Mouse (Mus musculus) heart, embryonic 15.5 days (tissue): ENCODE measurements around the gene Pik3r5. TPM values are rescaled to one million over a fixed set of nuclear protein-coding genes. Genes with fewer than 3 reads are reported as not detected.

Experiments
- ATAC-seq: fragments of 200-750 bp; cut with Nextera tagmentation; replicated peaks from 2 replicates; pipeline ENCODE4 v1.8.0; 2017; ENCODE audit warnings: low read depth, moderate TSS enrichment; ENCODE audit not compliant: insufficient number of reproducible peaks, insufficient read depth, low FRiP score
- H3K27ac ChIP-seq: fragments of 300-500 bp; sonication (generic); 2 replicates; pipeline ENCODE4 v1.5.1; 2015; ENCODE audit warnings: mild to moderate bottlenecking, inconsistent platforms
- H3K27me3 ChIP-seq: fragments of 300-500 bp; sonication (generic); 2 replicates; pipeline ENCODE4 v1.6.1; 2015; ENCODE audit warnings: inconsistent platforms
- H3K36me3 ChIP-seq: fragments of 300-500 bp; sonication (generic); 2 replicates; pipeline ENCODE4 v1.6.1; 2015; ENCODE audit warnings: mild to moderate bottlenecking, inconsistent platforms
- H3K4me1 ChIP-seq: fragments of 300-500 bp; sonication (generic); replicated peaks from 2 replicates; pipeline ENCODE4 v1.6.1; 2015; ENCODE audit warnings: inconsistent platforms
- H3K4me2 ChIP-seq: fragments of 300-500 bp; sonication (generic); 2 replicates; pipeline ENCODE4 v1.6.1; 2015; ENCODE audit warnings: inconsistent platforms, mild to moderate bottlenecking, moderate library complexity
- H3K4me3 ChIP-seq: fragments of 300-500 bp; sonication (generic); 2 replicates; pipeline ENCODE4 v1.5.1; 2015; ENCODE audit warnings: mild to moderate bottlenecking, inconsistent platforms
- H3K9ac ChIP-seq: fragments of 300-500 bp; sonication (generic); 2 replicates; pipeline ENCODE4 v1.6.1; 2015; ENCODE audit warnings: mild to moderate bottlenecking, inconsistent platforms
- H3K9me3 ChIP-seq: fragments of 300-500 bp; sonication (generic); replicated peaks from 2 replicates; pipeline ENCODE4 v1.6.1; 2016; ENCODE audit warnings: inconsistent platforms
- WGBS: fragments of 180-500 bp; shearing (Covaris S2); methylation state at CpG from one replicate; pipeline ENCODE4 v1.1.7; 2015; ENCODE audit warnings: mixed read lengths; 5-methylcytosine and 5-hydroxymethylcytosine counted together
- polyA plus RNA-seq: library from polyadenylated mRNA; unstranded; fragments of >200 nt; fragmentation: Nextera tagmentation; extraction: Ambion mirVana; gene quantifications from 2 replicates; pipeline ENCODE4 v1.2.1, GENCODE M21; 2015

Pik3r5 gene
- polyA plus RNA-seq, 1 experiment from 2014 or later = 0.68 TPM

GRCm38 (mm10) chr11:68504913-68505312 is 73.0 kb downstream of the Pik3r5 start:
- Histone ChIP-seq H3K9ac (no peak overlapping the region), H3K27me3 (no peaks in the 10 kb centered on the region), H3K4me3 (no peak overlapping the region), H3K9me3 (no peaks in the 10 kb centered on the region), H3K4me2 (peak overlapping the region; percentile 21; the same call in 1 of the 2 replicates), H3K4me1 (peaks cover 10% of the 10 kb centered on the region), H3K27ac (no peak overlapping the region), H3K36me3 (no peaks in the 10 kb centered on the region)
- no peak for ATAC-seq
- 76% methylated on average over 11 of the region's 11 CpGs for WGBS

- ATAC-seq = no peak
Observed at GRCm38 (mm10) chr11:68507246-68507645, 75.3 kb downstream of the Pik3r5 start.

GRCm38 (mm10) chr11:68508619-68509018 is 76.7 kb downstream of the Pik3r5 start:
- WGBS = 66% methylated on average over 5 of the region's 5 CpGs
- no peak overlapping the region for H3K4me2 ChIP-seq
- no peak for ATAC-seq
- H3K27me3 ChIP-seq = no peaks in the 10 kb centered on the region
- H3K4me3 ChIP-seq = no peak overlapping the region
- no peaks in the 10 kb centered on the region for H3K4me1 ChIP-seq
- H3K27ac ChIP-seq = no peak overlapping the region
- no peaks in the 10 kb centered on the region for H3K36me3 ChIP-seq
- no peaks in the 10 kb centered on the region for H3K9me3 ChIP-seq
- H3K9ac ChIP-seq = no peak overlapping the region

More at GRCm38 (mm10) chr11:68507246-68507645, 75.3 kb downstream of the Pik3r5 start:
- 0 out of 2 replicates have a peak, but pooled peaks cover 3% of the 10 kb centered on the region for H3K4me1 ChIP-seq
- no peaks in the 10 kb centered on the region for H3K27me3 ChIP-seq
- no peak overlapping the region for H3K9ac ChIP-seq
- H3K27ac ChIP-seq = no peak overlapping the region
- no peak overlapping the region for H3K4me2 ChIP-seq
- 72% methylated on average over 7 of the region's 7 CpGs for WGBS
- no peaks in the 10 kb centered on the region for H3K9me3 ChIP-seq
- no peak overlapping the region for H3K4me3 ChIP-seq
- no peaks in the 10 kb centered on the region for H3K36me3 ChIP-seq

- WGBS = 38% methylated on average over 2 of the region's 2 CpGs
- Histone ChIP-seq H3K27ac (no peak overlapping the region), H3K9me3 (no peaks in the 10 kb centered on the region), H3K4me3 (no peak overlapping the region), H3K4me1 (no peaks in the 10 kb centered on the region), H3K36me3 (no peaks in the 10 kb centered on the region), H3K27me3 (no peaks in the 10 kb centered on the region), H3K9ac (no peak overlapping the region), H3K4me2 (no peak overlapping the region)
- no peak for ATAC-seq
Observed at GRCm38 (mm10) chr11:68509194-68509593, 77.3 kb downstream of the Pik3r5 start.

- H3K27me3 ChIP-seq = no peaks in the 10 kb centered on the region
- no peaks in the 10 kb centered on the region for H3K36me3 ChIP-seq
- 0 out of 2 replicates have a peak, but pooled peaks cover under 1% of the 10 kb centered on the region for H3K9me3 ChIP-seq
- WGBS = 46% methylated on average over 3 of the region's 3 CpGs
- H3K4me3 ChIP-seq = no peak overlapping the region
- H3K4me1 ChIP-seq = no peaks in the 10 kb centered on the region
- ATAC-seq = no peak
- H3K27ac ChIP-seq = no peak overlapping the region
- no peak overlapping the region for H3K4me2 ChIP-seq
- no peak overlapping the region for H3K9ac ChIP-seq
Observed at GRCm38 (mm10) chr11:68513969-68514368, 82.0 kb downstream of the Pik3r5 start.

GRCm38 (mm10) chr11:68519362-68519761 is 87.4 kb downstream of the Pik3r5 start:
- Histone ChIP-seq H3K9me3 (0 out of 2 replicates have a peak, but pooled peaks cover 5% of the 10 kb centered on the region), H3K4me1 (no peaks in the 10 kb centered on the region), H3K27ac (no peak overlapping the region), H3K36me3 (no peaks in the 10 kb centered on the region), H3K4me2 (no peak overlapping the region), H3K27me3 (no peaks in the 10 kb centered on the region), H3K9ac (no peak overlapping the region), H3K4me3 (no peak overlapping the region)
- WGBS = 82% methylated on average over 4 of the region's 4 CpGs
- ATAC-seq = no peak

- 84% methylated on average over 5 of the region's 5 CpGs for WGBS
- H3K4me3 ChIP-seq = no peak overlapping the region
- H3K27me3 ChIP-seq = no peaks in the 10 kb centered on the region
- H3K9ac ChIP-seq = no peak overlapping the region
- H3K9me3 ChIP-seq = 0 out of 2 replicates have a peak, but pooled peaks cover 5% of the 10 kb centered on the region
- no peak for ATAC-seq
- no peaks in the 10 kb centered on the region for H3K4me1 ChIP-seq
- H3K4me2 ChIP-seq = no peak overlapping the region
- H3K27ac ChIP-seq = no peak overlapping the region
- no peaks in the 10 kb centered on the region for H3K36me3 ChIP-seq
Observed at GRCm38 (mm10) chr11:68519815-68520214, 87.9 kb downstream of the Pik3r5 start.

GRCm38 (mm10) chr11:68520439-68520838 is 88.5 kb downstream of the Pik3r5 start:
- no peak for ATAC-seq
- H3K27me3 ChIP-seq = no peaks in the 10 kb centered on the region
- no peaks in the 10 kb centered on the region for H3K4me1 ChIP-seq
- no peaks in the 10 kb centered on the region for H3K36me3 ChIP-seq
- H3K4me2 ChIP-seq = no peak overlapping the region
- H3K9ac ChIP-seq = no peak overlapping the region
- 0 out of 2 replicates have a peak, but pooled peaks cover 5% of the 10 kb centered on the region for H3K9me3 ChIP-seq
- no peak overlapping the region for H3K27ac ChIP-seq
- no peak overlapping the region for H3K4me3 ChIP-seq
- 67% methylated on average over 2 of the region's 2 CpGs for WGBS

- Histone ChIP-seq H3K27me3 (no peaks in the 10 kb centered on the region), H3K9me3 (0 out of 2 replicates have a peak, but pooled peaks cover 5% of the 10 kb centered on the region), H3K4me3 (no peak overlapping the region), H3K4me2 (no peak overlapping the region), H3K36me3 (no peaks in the 10 kb centered on the region), H3K4me1 (no peaks in the 10 kb centered on the region), H3K9ac (no peak overlapping the region), H3K27ac (no peak overlapping the region)
- ATAC-seq = no peak
- 79% methylated on average over 5 of the region's 5 CpGs for WGBS
Observed at GRCm38 (mm10) chr11:68521352-68521751, 89.4 kb downstream of the Pik3r5 start.

GRCm38 (mm10) chr11:68526441-68526840 is 94.5 kb downstream of the Pik3r5 start:
- no peak for ATAC-seq
- Histone ChIP-seq H3K4me1 (0 out of 2 replicates have a peak, but pooled peaks cover 4% of the 10 kb centered on the region), H3K9me3 (no peaks in the 10 kb centered on the region), H3K27ac (no peak overlapping the region), H3K27me3 (peaks cover 11% of the 10 kb centered on the region; the same call in 1 of the 2 replicates), H3K36me3 (no peaks in the 10 kb centered on the region), H3K4me2 (no peak overlapping the region), H3K9ac (no peak overlapping the region), H3K4me3 (no peak overlapping the region)
- WGBS = 72% methylated on average over 4 of the region's 4 CpGs

GRCm38 (mm10) chr11:68531066-68531806 is 99.3 kb downstream of the Pik3r5 start:
- WGBS = 28% methylated on average over 16 of the region's 16 CpGs

More at GRCm38 (mm10) chr11:68531066-68531806, 99.3 kb downstream of the Pik3r5 start:
- H3K9me3 ChIP-seq = no peaks in the 10 kb centered on the region
- ATAC-seq = peak; percentile 56; the same call in 1 of the 2 replicates
- H3K4me1 ChIP-seq = 0 out of 2 replicates have a peak, but pooled peaks cover 10% of the 10 kb centered on the region
- H3K4me3 ChIP-seq = no peak overlapping the region
- H3K9ac ChIP-seq = no peak overlapping the region
- H3K4me2 ChIP-seq = no peak overlapping the region
- H3K36me3 ChIP-seq = no peaks in the 10 kb centered on the region
- no peak overlapping the region for H3K27ac ChIP-seq
- peaks cover 11% of the 10 kb centered on the region; the same call in 1 of the 2 replicates for H3K27me3 ChIP-seq
